Mouse (Mus musculus): Measurements from ENCODE around the gene Smap2.
A peak's percentile ranks its signal among the peaks of the same experiment; 100 is the strongest.
"Not testable (repeated sequence)": the region's sequence is repeated elsewhere in the genome, so short reads cannot be mapped to it uniquely, and the experiment has no call there.

Smap2 gene

DNA sequence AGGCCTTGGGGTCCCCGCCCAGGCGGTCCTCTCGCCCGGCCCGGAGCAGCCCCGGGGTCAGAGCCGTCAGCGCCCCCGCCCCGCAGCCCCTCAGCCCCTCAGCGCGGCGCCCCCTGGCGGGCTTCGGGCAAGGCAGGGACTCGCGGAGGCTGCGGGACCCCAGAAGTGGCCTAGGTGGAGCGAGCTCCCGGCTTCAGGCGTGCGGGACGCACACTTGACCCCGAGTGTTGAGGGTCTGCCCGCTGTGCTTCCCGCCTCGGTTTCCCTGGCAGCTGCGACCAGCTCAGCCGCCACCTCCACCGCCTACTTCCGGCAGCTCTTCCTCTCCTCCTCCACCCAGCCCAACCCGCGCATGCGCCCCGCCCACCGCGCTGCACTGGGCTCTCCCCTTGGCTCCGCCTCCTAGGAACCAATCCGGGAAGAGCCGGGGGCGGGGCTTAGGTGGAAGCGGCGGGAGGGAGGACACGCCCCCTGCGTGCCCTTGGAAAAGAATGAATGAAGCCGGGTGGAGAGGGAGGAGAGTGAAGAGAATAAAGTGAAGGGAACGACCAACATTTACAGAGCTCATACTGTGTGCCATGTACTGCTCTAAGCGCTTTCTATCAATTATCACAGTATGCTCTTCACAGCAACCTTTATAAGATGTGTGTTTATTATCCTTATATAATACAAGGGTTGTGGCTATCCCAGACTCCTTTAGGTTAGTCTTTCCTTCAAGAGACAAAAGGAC lies at the start of gene Smap2:
Gene Smap2 (minus strand): TSS at position 320 of the 730 bp plus-strand sequence.
- peak; percentile 99 for DNase-seq

DNA sequence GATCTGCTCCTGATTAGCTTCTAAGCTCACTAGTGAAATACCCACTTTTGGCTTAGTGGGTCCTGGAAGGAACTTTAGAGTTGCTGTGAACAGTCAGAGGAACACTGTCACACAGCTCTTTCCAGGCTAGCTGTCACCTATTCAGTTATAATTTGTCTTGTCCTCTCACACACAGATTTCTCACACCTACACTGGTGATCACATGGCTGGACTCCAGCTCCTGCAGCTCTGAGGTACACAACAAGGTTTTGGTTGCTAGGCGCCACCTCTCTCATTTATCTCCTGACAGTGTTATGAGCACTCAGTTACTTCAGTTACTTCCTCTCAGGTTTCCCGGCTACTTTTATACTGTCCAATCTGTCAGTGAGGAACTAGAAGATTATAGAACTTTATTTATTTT lies 48.3 kb upstream of the Smap2 start:
- no peak for DNase-seq

DNA sequence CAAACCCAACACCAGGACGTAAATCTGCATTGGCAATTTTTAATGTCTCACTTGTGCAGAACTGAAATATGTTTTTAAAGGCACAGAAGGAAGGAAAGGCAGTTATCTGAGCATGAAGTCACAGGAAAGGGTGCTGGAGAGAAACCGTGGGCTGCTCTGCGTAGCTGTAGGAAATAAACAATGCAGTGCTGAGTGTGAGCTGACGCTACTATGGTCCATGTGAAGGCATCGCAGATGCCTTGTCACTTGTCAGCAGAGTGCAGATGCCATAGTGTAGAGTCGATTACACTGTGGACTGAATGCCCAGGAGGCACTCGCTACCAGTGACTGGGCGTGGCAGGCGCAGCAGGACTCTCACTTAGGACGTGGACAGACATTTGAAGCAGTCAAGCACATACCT lies 42.2 kb upstream of the Smap2 start:
- DNase-seq: not testable (repeated sequence)

DNA sequence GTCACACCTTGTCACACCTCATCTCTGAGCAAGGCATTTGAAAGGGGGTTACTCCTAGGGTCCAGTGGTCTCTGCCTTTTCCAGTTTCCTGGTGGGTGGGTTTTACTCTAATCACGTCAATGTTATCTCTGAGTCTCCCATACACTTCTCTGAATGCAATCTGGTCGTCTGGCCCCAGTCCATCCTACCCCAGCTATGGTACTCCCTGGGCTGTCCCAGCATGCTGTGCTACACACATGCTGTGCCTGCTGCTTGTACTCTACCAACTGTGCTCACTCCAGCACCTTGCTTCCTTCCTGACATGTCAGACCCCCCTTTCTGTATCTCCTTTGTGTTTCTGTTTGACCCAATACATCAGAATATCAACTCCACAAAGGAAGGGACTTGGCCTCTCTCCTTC lies 40.0 kb upstream of the Smap2 start:
- DNase-seq: no peak

DNA sequence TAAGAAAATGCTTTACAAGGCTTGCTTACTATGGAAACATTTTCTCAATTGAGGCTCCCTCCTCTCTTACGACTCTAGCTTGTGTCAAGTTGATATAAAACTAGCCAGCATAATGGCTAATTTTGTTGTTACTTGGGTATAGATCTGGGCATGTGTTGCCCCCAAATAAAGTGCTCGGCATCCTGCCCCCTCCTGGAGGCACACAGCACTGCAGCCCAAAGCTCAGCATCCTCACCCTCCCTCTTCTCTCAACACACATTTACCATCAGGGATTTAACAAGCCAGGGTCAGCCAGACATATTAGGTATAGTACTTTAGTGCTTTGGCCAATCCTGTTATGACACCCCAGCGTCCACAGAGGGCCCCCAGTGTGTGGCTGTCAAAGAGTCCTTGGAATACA lies 39.3 kb upstream of the Smap2 start:
- no peak for DNase-seq

DNA sequence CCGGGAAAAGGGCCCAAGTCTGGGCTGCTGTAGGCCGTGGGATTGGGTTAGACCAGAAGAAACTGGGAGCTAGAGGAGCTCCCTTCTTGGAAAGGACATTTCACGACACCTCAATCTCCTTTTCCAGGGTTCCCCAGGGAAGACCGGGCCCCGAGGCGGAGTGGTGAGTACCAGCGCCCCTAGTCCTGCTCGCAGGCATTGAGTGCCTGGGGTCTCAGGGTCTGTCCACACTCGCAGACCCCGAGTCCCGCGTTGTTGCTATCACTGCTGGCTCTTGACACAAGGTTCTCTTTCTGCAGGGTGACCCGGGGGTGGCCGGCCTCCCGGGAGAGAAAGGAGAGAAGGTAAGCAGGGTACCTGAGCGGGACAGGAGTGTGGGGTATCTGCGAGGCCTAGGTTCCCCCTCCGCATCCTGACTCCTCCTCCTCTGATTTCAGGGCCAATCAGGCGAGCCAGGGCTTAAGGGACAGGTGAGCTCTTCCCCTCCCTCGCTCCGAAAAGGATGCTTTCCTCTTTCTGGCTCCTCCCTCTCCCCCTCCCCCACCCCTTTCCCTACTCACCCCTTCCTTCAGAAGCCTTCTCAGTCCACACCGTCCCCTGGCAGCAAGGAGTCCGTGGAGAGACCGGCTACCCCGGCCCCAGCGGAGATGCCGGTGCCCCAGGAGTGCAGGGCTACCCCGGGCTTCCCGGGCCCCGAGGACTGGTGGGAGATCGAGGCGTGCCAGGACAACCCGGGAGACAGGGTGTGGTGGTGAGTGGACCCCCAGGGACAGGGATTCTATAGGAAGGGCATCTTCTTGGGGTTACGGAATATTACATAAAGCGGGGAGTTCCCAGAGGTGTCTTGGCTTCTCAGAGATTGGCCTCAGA lies 35.6 kb upstream of the Smap2 start:
- peak; percentile 82 for DNase-seq

DNA sequence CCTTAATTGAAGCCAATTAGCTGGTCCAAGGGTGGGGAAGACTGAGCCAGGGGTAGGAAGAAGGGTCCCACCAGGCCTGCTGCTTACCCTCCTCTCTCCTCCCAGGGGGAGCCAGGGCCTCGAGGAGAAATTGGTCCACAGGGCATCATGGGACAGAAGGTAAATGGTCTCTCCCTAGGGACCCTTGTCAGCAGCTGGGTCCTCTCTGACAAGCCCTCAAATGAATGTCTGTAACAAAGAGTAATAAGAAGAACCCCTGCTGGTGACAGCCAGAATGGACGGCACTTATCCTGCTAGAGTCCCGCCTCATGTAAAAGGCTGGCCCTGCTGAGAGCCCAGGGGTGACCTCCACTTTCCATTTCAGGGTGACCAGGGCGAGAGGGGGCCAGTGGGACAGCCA lies 34.8 kb upstream of the Smap2 start:
- peak; percentile 40 for DNase-seq

DNA sequence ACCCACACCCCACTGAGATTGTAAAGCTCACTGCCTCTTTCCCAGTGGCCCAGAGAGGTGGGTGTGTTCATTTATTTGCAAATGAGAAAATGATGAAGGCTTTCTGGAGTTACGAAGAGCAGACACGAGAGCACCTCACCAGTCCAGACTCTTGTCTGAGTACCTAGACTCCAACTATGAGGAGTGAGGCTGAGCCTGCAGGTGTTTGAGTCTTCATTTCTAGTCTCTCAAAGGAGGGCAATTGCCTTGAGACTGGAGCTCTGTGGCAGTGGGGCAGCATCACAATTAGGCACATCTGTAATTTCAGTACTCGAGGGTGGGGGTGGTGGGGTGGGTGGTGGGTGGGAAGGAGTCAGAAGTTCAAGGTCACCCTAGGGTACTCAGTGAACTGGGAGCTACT lies 25.9 kb upstream of the Smap2 start:
- DNase-seq: no peak

DNA sequence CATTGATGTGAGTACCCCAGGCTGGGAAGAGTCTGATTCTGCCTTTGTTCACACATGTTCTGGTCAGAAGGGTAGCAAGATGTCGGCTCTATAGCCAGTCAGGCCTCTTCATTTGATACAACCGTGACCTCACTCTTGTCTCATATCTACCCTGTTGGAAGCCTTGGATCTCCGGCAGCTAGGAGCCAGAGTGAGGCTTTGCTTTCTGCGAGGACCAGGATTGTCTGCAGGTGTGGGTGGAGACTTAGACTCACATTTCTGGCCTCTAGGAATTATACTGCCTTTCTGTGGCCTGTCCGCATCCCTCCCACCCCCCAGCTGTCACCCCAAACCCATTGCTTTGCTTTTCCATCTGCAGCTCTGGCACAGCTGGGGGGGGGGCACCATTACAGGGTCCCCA lies 25.4 kb upstream of the Smap2 start:
- no peak for DNase-seq

DNA sequence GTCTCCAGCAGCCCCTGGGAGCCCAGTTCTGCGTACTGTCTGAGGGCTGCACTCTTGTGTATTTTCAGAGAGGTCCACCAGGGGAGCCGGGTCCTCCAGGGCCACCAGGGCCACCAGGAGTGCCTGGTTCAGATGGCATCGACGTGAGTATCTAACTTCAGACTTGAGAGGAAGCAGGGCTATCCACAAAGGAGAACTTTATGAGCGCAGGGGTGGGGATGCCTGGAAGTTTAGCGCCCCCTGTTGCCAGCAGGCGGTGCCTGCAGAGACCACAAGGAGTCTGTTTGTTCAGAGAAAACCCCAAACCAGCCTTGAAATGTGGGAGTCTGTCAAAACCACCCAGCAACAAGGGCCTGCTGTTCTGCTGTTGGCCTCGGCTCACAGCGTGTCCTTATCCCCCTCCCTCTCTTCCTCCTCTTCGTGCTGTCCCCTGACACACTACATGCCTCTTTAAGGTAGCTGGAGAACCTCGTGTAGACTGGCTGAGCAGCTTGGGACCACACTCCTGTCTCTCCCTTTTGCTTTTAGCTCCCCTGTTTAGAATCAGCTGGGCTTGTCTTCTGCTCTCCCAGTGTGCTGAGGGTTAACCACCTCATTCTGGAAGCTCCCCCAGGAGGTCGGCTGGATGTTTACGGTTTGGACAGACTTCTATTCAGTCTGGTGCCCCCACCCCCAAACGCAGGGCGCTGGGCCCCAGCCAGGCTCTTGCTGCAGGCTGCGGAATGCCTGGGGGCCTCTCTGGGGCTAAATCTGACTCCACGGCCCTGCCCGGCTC lies 24.0 kb upstream of the Smap2 start:
- peak; percentile 67 for DNase-seq

DNA sequence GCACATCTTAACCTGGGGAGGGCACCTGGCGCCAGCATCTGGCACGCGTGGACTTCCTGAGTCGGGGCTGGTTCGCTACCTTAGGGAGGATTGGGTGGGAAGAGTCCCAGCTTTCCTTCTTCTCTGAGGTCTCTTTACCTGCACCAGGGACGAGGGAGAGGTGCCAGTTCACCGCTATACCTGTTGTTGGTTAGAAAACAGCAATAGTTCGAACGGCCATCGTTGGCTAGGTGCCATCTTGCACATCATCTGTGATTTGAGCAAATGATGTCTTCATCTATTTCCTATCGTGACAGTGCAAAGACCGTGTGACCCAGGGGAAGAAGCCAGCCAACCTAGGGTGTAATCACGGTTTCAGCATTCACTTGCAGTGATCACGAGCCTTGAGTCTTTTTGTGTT lies 23.3 kb upstream of the Smap2 start:
- peak; percentile 18 for DNase-seq

DNA sequence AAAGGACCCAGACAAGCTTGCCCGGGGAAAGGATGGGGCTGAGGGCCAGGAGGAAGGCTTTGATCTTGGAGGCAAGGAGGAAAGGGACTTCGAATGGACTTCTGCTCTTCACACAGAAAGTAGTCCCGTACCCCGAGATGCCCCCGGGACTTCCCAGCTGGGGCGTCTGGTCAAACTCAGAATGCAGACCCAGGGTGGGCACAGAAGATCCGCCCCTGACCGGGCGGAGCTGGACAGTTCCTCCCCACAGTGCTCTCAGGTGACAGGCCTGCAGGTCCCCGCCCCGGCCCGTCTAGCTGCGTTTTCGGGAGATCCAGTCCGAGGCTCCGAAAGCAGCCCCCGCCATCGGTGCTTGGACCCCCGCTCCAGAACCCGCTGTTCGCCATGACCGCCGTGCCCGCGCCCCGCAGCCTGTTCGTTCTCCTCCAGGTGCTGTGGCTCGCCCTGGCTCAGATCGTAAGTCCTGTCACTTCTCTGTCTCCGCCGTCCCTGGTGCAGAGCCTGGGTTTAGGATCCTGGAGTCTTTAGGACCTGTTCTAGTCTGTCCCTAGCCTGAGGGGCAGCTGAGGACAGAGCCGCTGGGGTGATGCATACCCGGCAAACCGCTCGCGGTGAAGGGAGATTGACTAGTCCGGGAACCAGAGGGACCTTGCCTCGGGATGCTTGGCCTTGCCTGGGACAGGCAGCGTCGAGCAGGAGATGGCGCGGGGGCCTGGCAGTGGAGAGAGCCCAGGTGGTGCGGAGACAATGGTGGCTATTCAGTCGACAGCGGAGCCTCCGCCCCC lies 22.5 kb upstream of the Smap2 start, which contains the start of gene Col9a2:
Gene Col9a2 (plus strand): TSS at position 55 of the 785 bp plus-strand sequence.
- no peak for DNase-seq

DNA sequence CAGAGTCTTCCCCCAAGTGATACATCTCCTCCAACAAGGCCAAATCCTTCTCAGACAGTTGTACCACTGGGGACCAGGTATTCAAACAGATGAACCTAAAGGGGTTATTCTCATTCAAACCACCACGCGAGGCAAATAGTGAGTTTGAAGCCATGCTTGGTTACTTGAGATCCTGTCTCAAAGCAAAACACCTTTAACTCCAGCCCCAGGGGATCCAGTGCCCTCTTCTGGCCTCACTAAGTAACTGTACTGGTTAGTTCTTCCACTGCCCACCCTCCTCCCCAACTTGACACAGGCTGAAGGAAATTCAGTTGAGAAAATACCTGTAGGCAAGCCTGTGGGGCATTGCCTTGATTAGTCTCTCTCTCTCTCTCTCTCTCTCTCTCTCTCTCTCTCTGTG lies 16.0 kb upstream of the Smap2 start:
- DNase-seq: no peak

DNA sequence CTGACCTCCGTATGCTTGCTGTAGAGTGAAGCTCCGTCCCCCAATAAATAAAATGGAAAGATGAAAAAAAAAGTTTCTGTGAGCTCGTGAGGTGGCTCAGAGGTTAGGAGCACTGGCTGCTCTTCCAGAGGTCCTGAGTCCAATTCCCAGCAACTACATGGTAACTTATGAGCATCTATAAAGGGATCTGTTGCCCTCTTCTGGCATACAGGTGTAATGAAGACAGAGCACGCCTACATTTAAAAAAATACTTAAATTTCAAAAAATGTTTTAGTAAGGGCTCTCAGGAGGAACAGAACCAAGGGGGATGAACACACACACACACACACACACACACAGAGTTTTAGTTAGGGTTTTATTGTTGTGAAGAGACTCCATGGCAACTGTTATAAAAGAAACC lies 14.4 kb upstream of the Smap2 start:
- no peak for DNase-seq

DNA sequence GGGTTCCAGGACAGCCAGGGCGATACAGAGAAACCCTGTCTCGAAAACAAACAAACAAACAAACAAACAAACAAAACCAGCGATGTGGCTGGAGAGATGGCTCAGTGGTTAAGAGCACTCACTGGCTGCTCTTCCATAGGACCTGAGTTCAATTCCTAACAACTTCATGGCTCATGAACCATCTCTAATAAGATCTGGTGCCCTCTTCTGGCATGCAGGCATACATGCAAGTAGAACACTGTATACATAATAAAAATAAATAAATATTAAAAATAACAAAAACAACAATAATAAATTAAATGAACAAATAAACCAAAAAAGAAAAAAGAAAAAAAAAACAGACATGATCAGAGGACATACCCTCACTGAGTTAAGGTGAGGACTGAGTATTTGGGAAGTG lies 12.6 kb upstream of the Smap2 start:
- no peak for DNase-seq

DNA sequence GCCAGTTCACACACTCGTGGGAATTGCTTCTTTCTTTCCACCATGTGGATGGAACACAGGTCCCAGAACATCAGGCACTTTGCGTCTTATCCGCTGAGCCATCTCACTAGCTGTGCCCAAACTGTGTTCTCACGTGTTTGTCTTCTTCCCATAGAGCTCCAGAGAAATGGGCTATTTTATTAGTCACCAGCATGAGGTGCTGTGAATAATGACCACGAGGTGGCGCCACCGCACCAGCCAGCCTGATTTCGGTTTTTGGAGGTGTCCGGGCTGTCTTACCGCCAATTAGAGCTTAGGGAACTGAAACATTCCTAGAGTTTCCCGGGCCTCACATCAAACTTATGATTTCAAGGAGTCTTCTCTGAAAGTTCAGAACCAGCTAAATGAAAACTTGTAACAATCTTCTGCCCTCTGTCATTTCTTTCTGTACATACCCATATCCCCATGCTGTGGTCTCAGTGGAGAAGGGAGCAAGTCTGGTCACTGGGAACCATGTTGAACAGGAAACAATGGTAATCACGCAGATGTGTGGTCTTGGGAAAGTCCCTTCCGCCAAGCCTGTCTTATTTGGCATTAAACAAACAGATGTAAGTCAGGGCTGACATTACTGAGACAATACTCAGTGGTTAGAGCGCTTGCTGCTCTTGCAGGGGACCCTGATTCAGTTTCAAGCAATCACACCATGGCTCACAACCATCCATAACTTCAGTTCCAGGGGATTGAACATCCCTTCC lies 11.8 kb upstream of the Smap2 start:
- DNase-seq: no peak

DNA sequence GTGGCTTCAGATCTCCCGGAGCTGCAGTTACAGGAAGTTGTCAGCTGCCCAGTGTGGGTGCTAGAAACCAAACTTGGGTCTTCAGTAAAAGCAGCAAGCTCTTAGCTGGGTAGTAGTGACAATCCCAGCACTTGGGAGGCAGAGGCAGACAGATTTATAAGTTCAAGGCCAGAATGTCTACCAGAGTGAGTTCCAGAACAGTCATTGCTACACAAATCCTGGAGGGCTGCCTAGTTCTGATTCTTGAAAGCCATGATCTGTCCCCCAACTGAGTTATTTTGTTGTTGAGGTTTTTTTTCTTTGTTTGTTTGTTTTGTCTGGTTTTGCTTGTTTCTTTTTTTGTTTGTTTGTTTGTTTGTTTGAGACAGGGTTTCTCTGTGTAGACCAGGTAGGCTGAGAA lies 11.1 kb upstream of the Smap2 start:
- DNase-seq: no peak

DNA sequence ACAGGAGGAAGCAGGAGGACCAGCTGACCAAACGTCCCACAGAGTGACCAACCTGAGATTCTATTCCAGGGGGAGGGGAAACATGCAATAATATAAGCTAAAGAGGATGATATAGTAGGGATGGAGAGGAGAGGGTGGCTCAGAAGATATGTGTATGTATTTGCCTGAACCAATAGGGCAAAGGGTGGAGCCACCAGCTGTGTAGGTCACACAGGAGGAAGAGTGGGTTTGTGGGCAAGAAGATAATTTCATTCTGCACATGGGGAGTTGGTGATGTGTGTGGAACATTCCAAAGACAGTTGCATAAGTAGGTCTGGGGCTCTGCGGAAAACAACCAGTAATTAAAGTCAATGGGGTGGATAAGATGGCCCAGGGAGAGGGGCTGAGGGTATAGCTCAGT lies 8.6 kb upstream of the Smap2 start:
- no peak for DNase-seq

DNA sequence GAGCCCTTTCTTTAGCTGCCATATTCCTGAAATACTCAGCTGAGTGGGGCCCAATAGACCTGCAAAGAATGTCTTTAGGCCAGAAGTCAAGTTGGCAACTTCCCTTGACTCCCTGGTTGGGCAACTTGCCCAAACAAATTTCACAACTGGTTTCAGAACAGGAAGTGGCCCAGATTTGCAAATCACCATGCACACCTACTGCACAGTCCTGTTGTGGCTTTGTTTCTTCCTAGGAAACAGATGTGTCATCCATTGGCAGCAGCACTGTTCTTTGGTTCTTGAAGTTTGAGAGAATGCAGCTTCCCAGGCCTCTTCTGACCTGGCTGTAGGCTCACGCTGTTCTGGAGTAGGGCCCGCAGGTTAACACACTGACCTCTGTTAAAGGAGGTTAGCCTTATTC lies 6.9 kb upstream of the Smap2 start:
- no peak for DNase-seq

DNA sequence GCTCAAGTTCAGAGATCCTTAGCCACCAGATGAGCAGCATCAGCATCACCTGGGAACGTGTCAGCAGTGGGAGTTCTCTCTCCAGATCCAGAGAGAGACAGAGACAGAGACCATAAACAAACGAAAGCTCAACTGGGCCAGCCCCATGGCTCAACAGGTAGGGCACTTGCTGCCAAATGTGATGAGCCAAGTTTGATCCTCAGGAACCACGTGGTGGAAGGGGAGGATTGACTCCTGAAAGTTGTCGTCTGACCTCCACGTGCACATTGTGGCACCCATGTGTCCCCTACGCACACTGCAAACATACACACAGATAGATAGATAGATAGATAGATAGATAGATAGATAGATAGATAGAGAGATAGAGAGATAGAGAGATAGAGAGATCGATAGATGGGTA lies 6.4 kb upstream of the Smap2 start:
- no peak for DNase-seq

DNA sequence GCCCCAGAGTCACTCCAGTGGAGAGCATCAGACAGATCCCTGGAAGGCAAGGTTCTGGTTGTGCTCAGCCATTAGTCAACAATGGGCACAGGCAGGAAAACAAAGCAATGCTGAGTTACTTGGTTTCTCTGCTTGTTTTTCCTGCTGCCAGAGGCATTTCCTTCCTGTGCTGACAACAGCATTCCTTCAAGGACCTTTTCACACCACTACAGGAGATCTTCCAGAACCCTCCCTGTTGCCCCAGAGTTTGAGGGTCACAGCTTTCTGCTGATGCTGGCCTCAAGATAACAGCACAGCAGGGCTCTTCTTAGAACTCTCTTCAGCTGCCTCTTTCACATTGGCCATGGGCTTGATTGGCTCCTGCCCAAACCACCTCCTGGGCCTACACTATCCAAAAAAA lies 4.9 kb upstream of the Smap2 start:
- DNase-seq: no peak

Measured in cerebellum, adult 9-11 months (tissue).